Mouse (Mus musculus) ovary, postnatal 14 days (tissue): ENCODE data around the gene Fthl17d.
"Not testable (repeated sequence)": the region's sequence is repeated elsewhere in the genome, so short reads cannot be mapped to it uniquely, and the experiment has no call there.

ENCODE experiments used
- DNase-seq: peaks from one replicate; pipeline ENCODE4 v3.0.0; 2022; ENCODE audit warnings: low spot score

Fthl17d gene

DNA sequence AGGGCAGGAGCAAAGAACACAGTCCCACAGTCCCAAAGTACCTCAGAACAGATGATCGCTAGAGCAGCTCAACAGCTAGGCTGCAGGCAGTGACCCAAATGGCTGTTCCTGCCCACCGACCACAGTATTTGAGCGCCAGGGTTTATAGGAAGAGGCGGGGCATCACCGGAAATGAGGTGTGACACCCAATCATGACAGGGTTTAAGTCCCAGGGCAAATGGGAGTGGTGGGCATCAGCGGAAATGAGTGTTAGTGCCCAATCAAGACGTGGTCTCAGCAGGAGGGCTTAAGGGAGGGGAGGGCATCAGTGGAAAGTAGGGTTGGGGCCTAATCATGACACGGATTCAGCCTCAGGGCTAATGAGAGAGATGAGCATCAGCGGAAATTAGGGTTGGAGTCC, at the start of gene Fthl17d:
TSS of gene Fthl17d (minus strand) at position 101 of the 400 bp plus-strand sequence.
- not testable (repeated sequence) for DNase-seq

DNA sequence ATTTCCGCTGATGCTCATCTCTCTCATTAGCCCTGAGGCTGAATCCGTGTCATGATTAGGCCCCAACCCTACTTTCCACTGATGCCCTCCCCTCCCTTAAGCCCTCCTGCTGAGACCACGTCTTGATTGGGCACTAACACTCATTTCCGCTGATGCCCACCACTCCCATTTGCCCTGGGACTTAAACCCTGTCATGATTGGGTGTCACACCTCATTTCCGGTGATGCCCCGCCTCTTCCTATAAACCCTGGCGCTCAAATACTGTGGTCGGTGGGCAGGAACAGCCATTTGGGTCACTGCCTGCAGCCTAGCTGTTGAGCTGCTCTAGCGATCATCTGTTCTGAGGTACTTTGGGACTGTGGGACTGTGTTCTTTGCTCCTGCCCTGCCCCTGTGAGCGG, 46.6 kb upstream of the Fthl17d start, which contains the start of gene Fthl17e:
TSS of gene Fthl17e (plus strand) at position 301 of the 400 bp plus-strand sequence.
- not testable (repeated sequence) for DNase-seq

DNA sequence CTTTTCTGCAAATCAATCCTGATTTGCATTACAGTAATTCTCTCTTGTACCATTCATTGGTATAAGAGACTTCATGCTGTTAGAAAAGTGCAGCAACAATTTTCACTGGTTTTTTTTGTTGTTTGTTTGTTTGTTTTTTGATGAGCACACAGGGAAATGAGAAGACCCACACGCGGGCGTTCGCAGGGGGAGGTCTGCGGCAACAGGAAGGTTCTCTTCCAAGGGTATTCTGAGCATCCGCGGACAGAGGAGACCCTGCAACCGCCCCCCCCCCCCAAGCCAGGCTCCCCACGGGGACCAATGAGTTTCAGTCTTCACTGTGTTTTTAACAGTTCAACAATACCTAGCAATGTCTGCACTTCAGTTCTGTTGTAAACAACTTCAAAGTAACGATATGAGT, 32.9 kb upstream of the Fthl17d start:
- DNase-seq: no peak

DNA sequence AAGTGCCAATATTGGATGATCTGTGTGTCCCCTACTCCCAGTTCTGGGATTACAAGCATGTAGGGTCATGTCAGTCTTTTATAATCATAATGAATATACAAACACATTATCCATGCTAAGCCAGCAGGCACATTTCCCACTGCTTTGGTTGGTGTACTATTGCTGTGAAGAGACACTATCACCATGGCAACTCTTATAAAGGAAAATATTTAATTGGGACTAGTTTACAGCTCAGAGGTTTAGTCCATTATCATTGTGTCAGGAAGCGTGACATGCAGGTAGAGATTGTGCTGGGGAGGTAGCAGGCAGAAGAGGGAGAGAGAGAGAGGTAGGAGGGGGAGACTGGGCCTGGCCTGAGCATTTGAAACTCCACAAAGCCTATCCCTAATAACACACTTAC, 29.5 kb upstream of the Fthl17d start:
- DNase-seq: no peak

DNA sequence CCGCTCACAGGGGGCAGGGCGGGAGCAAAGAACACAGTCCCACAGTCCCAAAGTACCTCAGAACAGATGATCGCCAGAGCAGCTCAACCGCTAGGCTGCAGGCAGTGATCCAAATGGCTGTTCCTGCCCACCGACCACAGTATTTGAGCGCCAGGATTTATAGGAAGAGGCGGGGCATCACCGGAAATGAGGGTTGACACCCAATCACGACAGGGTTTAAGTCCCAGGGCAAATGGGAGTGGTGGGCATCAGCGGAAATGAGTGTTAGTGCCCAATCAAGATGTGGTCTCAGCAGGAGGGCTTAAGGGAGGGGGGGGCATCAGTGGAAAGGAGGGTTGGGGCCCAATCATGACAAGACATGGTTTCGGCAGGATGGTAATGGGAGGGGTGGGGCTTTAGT, 10.1 kb downstream of the Fthl17d start, which contains the start of gene Fthl17c:
TSS of gene Fthl17c (minus strand) at position 101 of the 400 bp plus-strand sequence.
- not testable (repeated sequence) for DNase-seq

DNA sequence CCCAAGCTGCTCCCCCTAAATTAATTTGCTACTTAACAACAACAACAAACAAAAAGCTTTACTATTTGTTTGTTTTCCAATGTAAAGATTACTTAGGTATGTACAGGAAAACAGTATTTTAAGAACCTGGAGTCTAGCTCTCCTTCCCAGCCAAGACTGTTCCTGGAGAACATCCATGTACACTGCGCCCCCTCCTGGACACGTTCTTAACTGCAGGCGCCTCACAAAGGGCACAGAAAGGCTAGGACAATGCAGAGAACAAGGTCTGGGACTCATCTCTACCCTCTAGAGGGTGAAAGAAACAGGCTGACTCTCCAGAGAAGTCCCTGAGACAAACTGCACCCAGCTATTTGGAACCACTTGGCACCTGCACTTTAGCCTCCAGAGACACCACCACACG, 21.9 kb downstream of the Fthl17d start:
- not testable (repeated sequence) for DNase-seq

DNA sequence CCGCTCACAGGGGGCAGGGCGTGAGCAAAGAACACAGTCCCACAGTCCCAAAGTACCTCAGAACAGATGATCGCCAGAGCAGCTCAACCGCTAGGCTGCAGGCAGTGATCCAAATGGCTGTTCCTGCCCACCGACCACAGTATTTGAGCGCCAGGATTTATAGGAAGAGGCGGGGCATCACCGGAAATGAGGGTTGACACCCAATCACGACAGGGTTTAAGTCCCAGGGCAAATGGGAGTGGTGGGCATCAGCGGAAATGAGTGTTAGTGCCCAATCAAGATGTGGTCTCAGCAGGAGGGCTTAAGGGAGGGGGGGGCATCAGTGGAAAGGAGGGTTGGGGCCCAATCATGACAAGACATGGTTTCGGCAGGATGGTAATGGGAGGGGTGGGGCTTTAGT, 23.7 kb downstream of the Fthl17d start, which contains the start of gene Fthl17b:
TSS of gene Fthl17b (minus strand) at position 101 of the 400 bp plus-strand sequence.
- DNase-seq: not testable (repeated sequence)

DNA sequence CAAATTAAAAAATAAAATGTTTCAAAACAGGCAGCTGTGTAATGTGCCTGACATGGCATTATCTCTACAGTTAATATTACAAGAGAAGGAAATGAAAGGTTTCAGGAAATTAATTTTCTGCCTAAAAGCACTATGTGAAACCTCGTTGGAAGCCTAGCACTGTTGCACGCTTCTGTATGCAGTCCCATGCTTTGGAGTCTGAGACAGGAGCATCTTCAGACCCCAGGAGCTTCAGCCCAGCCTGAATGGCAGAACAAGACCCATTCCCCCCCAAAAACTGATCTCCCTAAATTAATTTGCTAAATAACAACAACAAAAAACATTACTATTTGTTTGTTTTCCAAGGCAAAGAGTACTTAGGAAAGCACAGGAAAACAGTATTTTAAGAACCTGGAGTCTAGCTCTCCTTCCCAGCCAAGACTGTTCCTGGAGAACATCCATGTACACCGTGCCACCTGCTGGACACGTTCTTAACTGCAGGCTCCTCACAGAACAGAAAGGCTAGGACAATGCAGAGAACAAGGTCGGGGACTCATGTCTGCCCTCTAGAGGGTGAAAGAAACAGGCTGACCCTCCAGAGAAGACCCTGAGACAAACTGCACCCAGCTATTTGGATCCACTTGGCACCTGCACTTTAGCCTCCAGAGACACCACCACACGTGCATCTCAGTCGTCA, 38.3 kb downstream of the Fthl17d start:
- DNase-seq: peak; percentile 76

DNA sequence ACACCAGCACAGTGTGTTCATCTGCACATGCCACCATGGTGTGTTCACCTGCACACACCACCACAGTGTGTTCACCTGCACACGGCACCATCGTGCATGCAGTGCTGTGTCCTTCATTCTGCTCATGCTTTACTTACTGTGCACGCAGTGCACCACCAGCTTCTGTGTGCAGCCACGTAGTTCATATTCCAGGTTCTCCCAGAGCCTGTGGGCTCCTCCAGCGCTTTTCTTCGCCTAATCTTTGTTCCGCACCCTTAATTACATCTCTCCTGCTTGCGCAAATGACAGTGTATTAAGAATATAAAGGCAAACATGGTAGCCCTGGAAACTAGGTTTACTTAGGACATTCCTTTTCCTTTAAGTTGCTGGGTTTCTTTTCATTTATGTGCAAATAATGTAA, 42.5 kb downstream of the Fthl17d start:
- DNase-seq: no peak
